Mouse (Mus musculus) ES-E14 (cell line): ENCODE results near the gene Strn.

ENCODE experiments used
- HCFC1 ChIP-seq: IDR thresholded peaks from 2 replicates; pipeline ENCODE4 v1.6.1; 2012; ENCODE audit warnings: low read length, inconsistent platforms, borderline replicate concordance; ENCODE audit not compliant: insufficient read depth
- MAFK ChIP-seq: IDR thresholded peaks from 2 replicates; pipeline ENCODE4 v1.6.1; 2014; ENCODE audit warnings: mild to moderate bottlenecking, low read depth, low read length, inconsistent platforms; ENCODE audit not compliant: insufficient read depth

GRCm38 (mm10) chr17:78710258-78710657 is 26.7 kb downstream of the Strn start:
- TF ChIP-seq HCFC1 = no peak
- no peak for TF ChIP-seq MAFK
